Mouse (Mus musculus) C2C12 (cell line): ENCODE measurements at regions not wholly inside any gene's neighbourhood (a gene's known extent, or its start where the extent isn't known, plus 50 kb on each side); places are given as distances from the start of the nearest gene placed in this dataset.

ENCODE experiments used
- H3K27me3 ChIP-seq: one replicate; pipeline ENCODE4 v1.6.1; 2011; ENCODE audit not compliant: control insufficient read depth, insufficient read depth, insufficient read length
- H3K36me3 ChIP-seq: one replicate; pipeline ENCODE4 v1.6.1; 2011; ENCODE audit not compliant: control insufficient read depth, insufficient read depth
- H3K4me3 ChIP-seq: one replicate; pipeline ENCODE4 v1.5.1; 2011; ENCODE audit warnings: mild to moderate bottlenecking, control low read depth; ENCODE audit not compliant: poor library complexity, insufficient read depth, severe bottlenecking
- H3K79me2 ChIP-seq: one replicate; pipeline ENCODE4 v1.6.1; 2011; ENCODE audit not compliant: control insufficient read depth, insufficient read depth
- H3K79me3 ChIP-seq: one replicate; pipeline ENCODE4 v1.6.1; 2011; ENCODE audit warnings: low read depth, control low read depth
- H3ac ChIP-seq: one replicate; pipeline ENCODE3; 2011; ENCODE audit warnings: low read depth; ENCODE audit not compliant: control insufficient read depth, insufficient read length
- CEBPB ChIP-seq: IDR thresholded peaks from one replicate; pipeline ENCODE4 v1.6.1; 2011; ENCODE audit warnings: low read depth, mild to moderate bottlenecking, control low read depth, moderate library complexity
- CTCF ChIP-seq: IDR thresholded peaks from one replicate; pipeline ENCODE4 v1.5.1; 2011; ENCODE audit not compliant: control insufficient read depth, insufficient read depth, insufficient read length
- FOSL1 ChIP-seq: IDR thresholded peaks from one replicate; pipeline ENCODE4 v1.8.0; 2011; ENCODE audit warnings: mild to moderate bottlenecking, low read length; ENCODE audit not compliant: poor library complexity, insufficient read depth, severe bottlenecking
- MAX ChIP-seq: IDR thresholded peaks from one replicate; pipeline ENCODE4 v1.6.1; 2011; ENCODE audit warnings: mild to moderate bottlenecking, control low read depth
- MYOD1 ChIP-seq: IDR thresholded peaks from one replicate; pipeline ENCODE4 v1.6.1; 2011; ENCODE audit warnings: low read depth; ENCODE audit not compliant: control insufficient read depth, insufficient read length
- MYOG ChIP-seq: IDR thresholded peaks from one replicate; pipeline ENCODE4 v1.6.1; 2011; ENCODE audit not compliant: control insufficient read depth, insufficient read length; ENCODE audit errors: extremely low read depth
- USF1 ChIP-seq: IDR thresholded peaks from one replicate; pipeline ENCODE4 v1.6.1; 2011; ENCODE audit warnings: low read depth, mild to moderate bottlenecking, control low read depth, moderate library complexity

GRCm38 (mm10) chr13:83143316-83143715, 360.5 kb upstream of the Mef2c start:
- no peak overlapping the region for H3ac ChIP-seq
- H3K36me3 ChIP-seq, result no peaks in the 10 kb centered on the region
- no peaks in the 10 kb centered on the region for H3K79me3 ChIP-seq
- H3K4me3 ChIP-seq, result no peak overlapping the region
- no peaks in the 10 kb centered on the region for H3K79me2 ChIP-seq
- TF ChIP-seq MAX (no peak), MYOG (no peak), CEBPB (no peak), FOSL1 (no peak), MYOD1 (no peak), CTCF (no peak), USF1 (no peak)
- H3K27me3 ChIP-seq, result no peaks in the 10 kb centered on the region

- Histone ChIP-seq H3K36me3 (no peaks in the 10 kb centered on the region), H3K79me2 (no peaks in the 10 kb centered on the region), H3K4me3 (no peak overlapping the region), H3K79me3 (no peaks in the 10 kb centered on the region), H3K27me3 (no peaks in the 10 kb centered on the region), H3ac (no peak overlapping the region)
- no peak for TF ChIP-seq USF1
- TF ChIP-seq CTCF, result no peak
- no peak for TF ChIP-seq MAX
- no peak for TF ChIP-seq CEBPB
- TF ChIP-seq FOSL1, result no peak
- TF ChIP-seq MYOG, result no peak
- TF ChIP-seq MYOD1, result no peak
These were observed 349.2 kb upstream of the Mef2c start for GRCm38 (mm10) chr13:83154626-83155124.

GRCm38 (mm10) chr13:83159969-83160368, 343.9 kb upstream of the Mef2c start:
- Histone ChIP-seq H3ac (no peak overlapping the region), H3K79me2 (no peaks in the 10 kb centered on the region), H3K4me3 (no peak overlapping the region), H3K79me3 (no peaks in the 10 kb centered on the region), H3K27me3 (no peaks in the 10 kb centered on the region), H3K36me3 (no peaks in the 10 kb centered on the region)
- TF ChIP-seq CTCF (no peak), USF1 (no peak)

GRCm38 (mm10) chr13:83162761-83163160, 341.1 kb upstream of the Mef2c start:
- Histone ChIP-seq H3K79me2 (no peaks in the 10 kb centered on the region), H3ac (no peak overlapping the region), H3K36me3 (no peaks in the 10 kb centered on the region), H3K4me3 (no peak overlapping the region), H3K79me3 (no peaks in the 10 kb centered on the region), H3K27me3 (no peaks in the 10 kb centered on the region)
- TF ChIP-seq MYOD1 (no peak), MYOG (no peak), CTCF (no peak), CEBPB (no peak), FOSL1 (no peak), MAX (no peak), USF1 (no peak)

- Histone ChIP-seq H3K79me3 (no peaks in the 10 kb centered on the region), H3K27me3 (no peaks in the 10 kb centered on the region), H3K36me3 (no peaks in the 10 kb centered on the region), H3K79me2 (no peaks in the 10 kb centered on the region), H3K4me3 (no peak overlapping the region), H3ac (no peak overlapping the region)
- no peak for TF ChIP-seq USF1
- no peak for TF ChIP-seq MYOD1
- no peak for TF ChIP-seq MYOG
- no peak for TF ChIP-seq FOSL1
- TF ChIP-seq CTCF, result no peak
- TF ChIP-seq CEBPB, result no peak
- no peak for TF ChIP-seq MAX
These were observed 328.7 kb upstream of the Mef2c start for GRCm38 (mm10) chr13:83175086-83175485.

GRCm38 (mm10) chr13:83201931-83202671, 301.7 kb upstream of the Mef2c start:
- no peak overlapping the region for H3ac ChIP-seq
- H3K79me3 ChIP-seq, result no peaks in the 10 kb centered on the region
- H3K79me2 ChIP-seq, result no peaks in the 10 kb centered on the region
- H3K4me3 ChIP-seq, result no peak overlapping the region
- H3K27me3 ChIP-seq, result no peaks in the 10 kb centered on the region
- TF ChIP-seq MYOD1, result no peak
- H3K36me3 ChIP-seq, result no peaks in the 10 kb centered on the region
